Mouse (Mus musculus): ENCODE data around the gene Defb20. TPM values are rescaled to one million over a fixed set of nuclear protein-coding genes. Genes with fewer than 3 reads are reported as not detected.

Defb20 gene
- polyA plus RNA-seq, 1 experiment: not detected

DNA sequence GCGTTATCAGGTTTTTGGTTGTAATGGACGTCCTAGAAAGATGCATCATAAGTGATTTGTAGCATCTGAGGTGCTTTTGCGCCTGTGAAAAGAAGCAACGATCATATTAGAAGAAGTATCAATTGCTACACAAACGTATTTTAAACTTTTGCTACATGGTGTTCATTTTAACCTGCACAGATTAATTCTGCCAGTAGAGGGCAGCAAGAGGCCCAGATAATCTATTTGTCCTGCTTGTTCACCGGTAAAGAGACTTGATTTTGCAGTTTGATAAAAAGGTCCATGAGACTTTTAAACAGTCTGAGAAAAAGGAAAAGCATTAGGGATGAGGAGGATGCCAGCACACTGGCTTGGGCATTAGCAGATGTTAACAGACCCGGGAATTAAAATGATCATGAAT, 5.9 kb upstream of the Defb20 start:
- H3K27ac ChIP-seq (replicated peaks; ENCODE audit: low read depth, low read length): no peak overlapping the region
- no peaks in the 10 kb centered on the region for H3K4me1 ChIP-seq (ENCODE audit: control insufficient read depth, insufficient read depth, insufficient read length, low read length)
- H3K4me3 ChIP-seq (ENCODE audit: insufficient read depth, low read depth, low read length): no peak overlapping the region

- Histone ChIP-seq H3K4me3 (ENCODE audit: insufficient read depth, low read depth, low read length) (no peak overlapping the region), H3K27ac (replicated peaks; ENCODE audit: low read depth, low read length) (no peak overlapping the region), H3K4me1 (ENCODE audit: control insufficient read depth, insufficient read depth, insufficient read length, low read length) (no peaks in the 10 kb centered on the region)
These were observed 4.4 kb upstream of the Defb20 start for GRCm38 (mm10) chr2:152472434-152472833.

DNA sequence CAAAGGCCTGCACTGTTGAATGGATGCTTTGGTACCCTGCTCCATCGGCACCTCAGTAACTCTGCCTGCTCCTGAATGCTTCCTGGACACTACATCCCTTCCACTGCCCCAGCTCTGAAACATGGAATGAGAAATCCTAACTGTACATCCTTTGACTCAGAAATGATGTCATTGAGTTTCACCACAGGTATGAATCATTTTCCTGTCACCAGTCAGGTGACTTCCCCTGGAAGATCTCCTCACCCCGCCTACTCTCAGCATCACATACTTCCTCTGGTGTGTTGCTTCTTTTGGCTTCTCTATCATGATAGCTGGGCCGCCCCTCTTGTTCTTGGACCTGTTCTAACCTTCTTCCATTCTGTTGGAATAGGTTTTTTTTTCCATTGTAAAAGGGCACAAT, 4.0 kb downstream of the Defb20 start:
- no peak overlapping the region for H3K27ac ChIP-seq (replicated peaks; ENCODE audit: low read depth, low read length)
- no peak overlapping the region for H3K4me3 ChIP-seq (ENCODE audit: insufficient read depth, low read depth, low read length)
- H3K4me1 ChIP-seq (ENCODE audit: control insufficient read depth, insufficient read depth, insufficient read length, low read length): no peaks in the 10 kb centered on the region

- no peak overlapping the region for H3K27ac ChIP-seq (replicated peaks; ENCODE audit: low read depth, low read length)
- H3K4me3 ChIP-seq (ENCODE audit: insufficient read depth, low read depth, low read length): no peak overlapping the region
- H3K4me1 ChIP-seq (ENCODE audit: control insufficient read depth, insufficient read depth, insufficient read length, low read length): no peaks in the 10 kb centered on the region
These were observed 4.9 kb downstream of the Defb20 start for GRCm38 (mm10) chr2:152481726-152482125.

DNA sequence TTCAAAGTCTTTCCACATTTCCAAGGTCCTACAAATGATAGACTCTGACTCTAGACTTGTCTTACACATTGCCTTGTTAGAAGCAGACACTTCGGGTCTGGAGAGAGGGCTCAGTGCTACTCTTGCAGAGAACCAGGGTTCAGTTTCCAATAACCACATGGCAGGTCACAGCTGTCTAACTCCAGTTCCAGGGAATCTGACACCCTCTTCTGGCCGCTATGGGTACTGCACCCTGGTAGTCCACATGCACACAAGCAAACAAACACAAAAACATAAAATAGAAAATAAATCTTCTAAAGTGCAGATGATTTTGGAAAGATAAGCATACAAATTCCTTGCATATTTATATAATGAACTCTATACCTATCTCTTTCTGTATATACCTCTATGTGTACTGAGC, 10.2 kb downstream of the Defb20 start:
- Histone ChIP-seq H3K27ac (replicated peaks; ENCODE audit: low read depth, low read length) (no peak overlapping the region), H3K4me3 (ENCODE audit: insufficient read depth, low read depth, low read length) (no peak overlapping the region), H3K4me1 (ENCODE audit: control insufficient read depth, insufficient read depth, insufficient read length, low read length) (no peaks in the 10 kb centered on the region)

DNA sequence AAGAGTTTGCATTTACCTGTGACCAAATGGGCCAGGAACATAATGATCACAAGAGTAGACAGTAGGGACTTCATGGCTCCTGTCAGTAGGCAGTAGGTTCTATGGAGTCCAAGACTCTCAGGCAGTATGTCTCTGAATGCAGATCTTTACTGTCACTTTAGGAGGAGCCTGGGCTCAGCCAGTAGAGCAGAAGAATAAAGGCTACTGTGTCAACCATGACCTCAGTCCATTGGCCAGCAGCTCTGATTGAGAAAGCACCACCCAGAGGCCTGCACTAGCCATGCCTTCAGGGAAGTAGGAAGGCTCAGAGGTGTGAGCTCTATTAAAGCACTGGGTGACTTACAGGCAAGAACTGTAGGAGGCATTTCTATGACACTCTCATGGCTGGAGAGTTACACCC, 13.2 kb downstream of the Defb20 start, which contains the start of gene Defb22:
TSS of gene Defb22 (minus strand) at position 101 of the 400 bp plus-strand sequence.
- Histone ChIP-seq H3K27ac (replicated peaks; ENCODE audit: low read depth, low read length) (no peak within 1 kb of the TSS), H3K4me1 (ENCODE audit: control insufficient read depth, insufficient read depth, insufficient read length, low read length) (no peaks in the 10 kb centered on the region), H3K4me3 (ENCODE audit: insufficient read depth, low read depth, low read length) (no peak within 1 kb of the TSS)

DNA sequence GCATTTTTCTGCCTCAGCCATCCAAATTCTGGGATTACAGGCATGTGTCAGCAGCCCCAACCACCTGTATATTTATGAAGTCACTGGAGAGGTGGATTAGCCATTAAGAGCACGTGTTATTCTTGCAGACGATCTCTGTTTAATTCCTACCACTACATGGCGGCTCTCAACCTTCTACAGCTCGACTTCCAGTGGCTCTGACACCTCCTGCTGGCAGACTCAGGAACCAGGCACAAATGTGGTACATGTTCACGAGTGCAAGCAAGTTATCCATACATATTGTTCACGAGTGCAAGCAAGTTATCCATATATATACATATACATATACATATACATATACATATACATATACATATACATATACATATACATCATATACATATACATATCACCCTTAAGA, 16.3 kb downstream of the Defb20 start:
- Histone ChIP-seq H3K27ac (replicated peaks; ENCODE audit: low read depth, low read length) (no peak overlapping the region), H3K4me1 (ENCODE audit: control insufficient read depth, insufficient read depth, insufficient read length, low read length) (no peaks in the 10 kb centered on the region), H3K4me3 (ENCODE audit: insufficient read depth, low read depth, low read length) (no peak overlapping the region)

DNA sequence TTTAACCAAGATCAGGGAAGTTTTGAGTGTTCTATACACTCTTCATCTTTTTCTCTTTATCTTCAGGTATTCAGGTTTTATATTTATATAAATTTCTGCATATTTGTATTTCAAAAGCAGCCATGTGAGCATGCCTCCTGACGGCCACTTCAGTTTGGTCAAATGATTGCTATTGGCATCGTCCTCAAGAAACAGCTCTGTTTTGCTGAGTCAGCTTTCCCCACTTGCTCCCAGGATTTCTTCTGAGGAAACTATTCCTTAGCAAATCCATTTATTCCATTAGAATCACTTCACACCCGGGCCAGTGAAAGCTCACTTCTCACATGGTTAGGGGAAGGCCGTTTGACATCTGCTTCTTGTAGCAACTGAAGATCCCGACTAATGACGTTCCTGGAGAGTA, 21.2 kb downstream of the Defb20 start:
- H3K4me3 ChIP-seq (ENCODE audit: insufficient read depth, low read depth, low read length): no peak overlapping the region
- no peak overlapping the region for H3K27ac ChIP-seq (replicated peaks; ENCODE audit: low read depth, low read length)
- no peaks in the 10 kb centered on the region for H3K4me1 ChIP-seq (ENCODE audit: control insufficient read depth, insufficient read depth, insufficient read length, low read length)

- H3K27ac ChIP-seq (replicated peaks; ENCODE audit: low read depth, low read length): no peak overlapping the region
- H3K4me1 ChIP-seq (ENCODE audit: control insufficient read depth, insufficient read depth, insufficient read length, low read length): no peaks in the 10 kb centered on the region
- H3K4me3 ChIP-seq (ENCODE audit: insufficient read depth, low read depth, low read length): no peak overlapping the region
These were observed 23.5 kb downstream of the Defb20 start for GRCm38 (mm10) chr2:152500204-152500862.

DNA sequence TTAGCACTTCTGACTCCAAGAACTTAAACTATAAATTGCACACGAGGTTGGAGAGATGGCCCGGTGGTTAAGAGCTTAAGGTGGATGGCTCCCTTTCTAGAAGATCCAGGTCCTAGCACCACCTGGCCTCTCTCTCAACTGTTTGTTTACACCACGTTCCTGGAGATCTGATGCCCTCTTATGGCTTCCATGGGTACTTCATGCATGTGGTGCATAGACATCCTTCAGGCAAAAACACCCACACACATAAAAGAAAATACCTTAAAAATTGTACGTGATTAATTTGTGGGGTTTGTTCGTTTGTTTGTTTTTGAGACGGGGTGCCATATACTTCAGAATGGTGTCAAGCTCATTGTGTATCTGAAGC, 24.0 kb downstream of the Defb20 start:
- H3K27ac ChIP-seq (replicated peaks; ENCODE audit: low read depth, low read length): no peak overlapping the region
- H3K4me1 ChIP-seq (ENCODE audit: control insufficient read depth, insufficient read depth, insufficient read length, low read length): no peaks in the 10 kb centered on the region
- H3K4me3 ChIP-seq (ENCODE audit: insufficient read depth, low read depth, low read length): no peak overlapping the region

DNA sequence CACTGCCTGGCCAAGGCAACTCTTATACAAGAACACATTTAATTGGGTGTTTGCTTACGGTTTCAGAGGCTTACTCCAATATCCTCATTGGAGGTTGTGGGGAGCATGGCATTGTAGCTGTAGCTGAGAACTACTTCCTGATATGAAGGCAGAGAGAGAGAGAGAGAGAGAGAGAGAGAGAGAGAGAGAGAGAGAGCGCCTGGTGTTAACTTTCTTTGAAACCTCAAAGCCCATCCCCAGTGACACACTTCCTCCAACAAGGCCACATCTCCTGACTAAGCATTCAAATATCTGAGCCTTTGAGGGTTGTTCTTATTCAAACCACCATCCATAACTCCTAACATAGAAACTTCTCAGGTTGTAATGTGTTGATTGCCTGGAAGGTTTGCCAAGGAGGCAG, 27.1 kb downstream of the Defb20 start:
- H3K4me3 ChIP-seq (ENCODE audit: insufficient read depth, low read depth, low read length): no peak overlapping the region
- no peak overlapping the region for H3K27ac ChIP-seq (replicated peaks; ENCODE audit: low read depth, low read length)
- no peaks in the 10 kb centered on the region for H3K4me1 ChIP-seq (ENCODE audit: control insufficient read depth, insufficient read depth, insufficient read length, low read length)

- Histone ChIP-seq H3K27ac (replicated peaks; ENCODE audit: low read depth, low read length) (no peak within 1 kb of the TSS), H3K4me1 (ENCODE audit: control insufficient read depth, insufficient read depth, insufficient read length, low read length) (no peaks in the 10 kb centered on the region), H3K4me3 (ENCODE audit: insufficient read depth, low read depth, low read length) (no peak within 1 kb of the TSS)
These were observed 34.7 kb downstream of the Defb20 start, which contains the start of gene Defb26 for GRCm38 (mm10) chr2:152511592-152511991. Defb26 (minus strand) TSS chr2:152511692.

- H3K4me1 ChIP-seq (ENCODE audit: control insufficient read depth, insufficient read depth, insufficient read length, low read length): no peaks in the 10 kb centered on the region
- no peak overlapping the region for H3K27ac ChIP-seq (replicated peaks; ENCODE audit: low read depth, low read length)
- H3K4me3 ChIP-seq (ENCODE audit: insufficient read depth, low read depth, low read length): no peak overlapping the region
These were observed 39.2 kb downstream of the Defb20 start for GRCm38 (mm10) chr2:152516084-152516483.

DNA sequence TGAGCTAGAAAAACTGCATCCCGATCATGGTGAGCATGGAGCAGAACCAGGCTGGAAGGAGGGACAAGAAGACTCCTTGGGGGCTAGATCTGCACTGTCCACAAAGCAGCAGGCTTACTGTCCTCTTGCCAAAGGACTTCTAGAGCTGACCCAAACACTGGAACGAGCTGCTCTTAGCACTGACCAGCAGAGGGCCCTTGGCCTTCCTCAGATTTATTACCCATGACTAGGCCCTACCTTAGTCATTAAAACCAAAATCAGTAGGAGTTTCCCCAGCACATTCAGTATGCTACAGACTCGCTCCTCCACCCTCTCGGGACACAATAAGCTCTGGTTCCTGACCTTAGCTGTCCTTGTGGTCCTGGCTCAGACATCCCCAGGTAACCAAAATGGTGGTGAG, 41.1 kb downstream of the Defb20 start, which contains the start of gene Defb28:
TSS of gene Defb28 (plus strand) at position 275 of the 400 bp plus-strand sequence.
- Histone ChIP-seq H3K27ac (replicated peaks; ENCODE audit: low read depth, low read length) (no peak within 1 kb of the TSS), H3K4me1 (ENCODE audit: control insufficient read depth, insufficient read depth, insufficient read length, low read length) (no peaks in the 10 kb centered on the region), H3K4me3 (ENCODE audit: insufficient read depth, low read depth, low read length) (no peak within 1 kb of the TSS)
